Mouse (Mus musculus): ENCODE results near the gene Spin4.

DNA sequence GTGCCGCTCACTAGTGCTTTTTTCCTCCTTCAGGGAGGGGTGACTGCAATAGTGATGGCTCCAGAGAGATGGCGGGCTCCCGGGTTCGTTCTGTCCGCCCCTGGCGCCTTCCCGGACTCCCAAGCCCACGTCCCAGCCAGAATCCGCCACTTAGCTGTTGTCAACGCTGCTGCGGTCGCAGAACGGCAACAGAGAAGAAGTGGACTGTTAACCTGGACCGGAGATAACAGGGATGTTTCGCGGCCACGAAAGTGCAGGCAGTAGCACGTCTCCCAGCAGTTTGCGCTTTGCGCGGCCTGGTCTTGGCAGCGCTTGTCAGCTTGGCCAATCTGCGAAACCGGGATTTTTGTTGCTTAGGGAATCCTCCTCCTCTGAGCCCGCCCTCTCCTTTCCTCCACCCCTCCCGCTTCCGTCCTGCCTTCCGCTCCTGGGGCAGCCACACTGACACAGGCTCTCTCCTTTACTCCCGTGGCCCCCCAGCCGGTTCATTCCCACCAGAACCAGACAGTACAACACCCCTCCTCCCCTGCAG is at the start of gene Spin4:
- TF ChIP-seq CTCF (IDR thresholded peaks at IDR 0.05; ENCODE audit: extremely low read depth, insufficient read length, insufficient replicate concordance, low read depth, low read length) = no peak
- peak; percentile 30; the same call in 1 of the 2 replicates for TF ChIP-seq POLR2A (IDR thresholded peaks at IDR 0.05; ENCODE audit: low read depth, low read length)

Data from small intestine, adult 2 months (tissue).